Mouse (Mus musculus) embryonic facial prominence, embryonic 12.5 days (tissue): ENCODE measurements around the gene Terf2. TPM values are rescaled to one million over a fixed set of nuclear protein-coding genes. Genes with fewer than 3 reads are reported as not detected.

Experiments used
- ATAC-seq: fragments of 200-750 bp; cut with Nextera tagmentation; 2 replicates; pipeline ENCODE4 v1.8.0; 2017; ENCODE audit not compliant: insufficient number of reproducible peaks, insufficient read depth, low FRiP score, low TSS enrichment
- H3K27ac ChIP-seq: fragments of 300-500 bp; sonication (generic); 2 replicates; pipeline ENCODE4 v1.5.1; 2016; ENCODE audit warnings: mild to moderate bottlenecking
- H3K27me3 ChIP-seq: fragments of 300-500 bp; sonication (generic); 2 replicates; pipeline ENCODE4 v1.6.1; 2016; ENCODE audit warnings: mild to moderate bottlenecking, moderate library complexity
- H3K36me3 ChIP-seq: fragments of 300-500 bp; sonication (generic); 2 replicates; pipeline ENCODE4 v1.6.1; 2016; ENCODE audit warnings: mild to moderate bottlenecking
- H3K4me1 ChIP-seq: fragments of 300-500 bp; sonication (generic); 2 replicates; pipeline ENCODE4 v1.6.1; 2016
- H3K4me2 ChIP-seq: fragments of 300-500 bp; sonication (generic); replicated peaks from 2 replicates; pipeline ENCODE4 v1.6.1; 2016; ENCODE audit warnings: mild to moderate bottlenecking, moderate library complexity
- H3K4me3 ChIP-seq: fragments of 300-500 bp; sonication (generic); 2 replicates; pipeline ENCODE4 v1.5.1; 2016; ENCODE audit warnings: mild to moderate bottlenecking
- H3K9ac ChIP-seq: fragments of 300-500 bp; sonication (generic); 2 replicates; pipeline ENCODE4 v1.6.1; 2016; ENCODE audit warnings: mild to moderate bottlenecking, moderate library complexity
- H3K9me3 ChIP-seq: fragments of 300-500 bp; sonication (generic); 2 replicates; pipeline ENCODE4 v1.6.1; 2016; ENCODE audit warnings: mild to moderate bottlenecking, moderate library complexity
- WGBS: fragments of 180-500 bp; shearing (Covaris S2); methylation state at CpG from one replicate; pipeline ENCODE4 v1.1.7; 2016; 5-methylcytosine and 5-hydroxymethylcytosine counted together
- polyA plus RNA-seq: library from polyadenylated mRNA; unstranded; fragments of >200 nt; fragmentation: Nextera tagmentation; extraction: Ambion mirVana; gene quantifications from 2 replicates; pipeline ENCODE4 v1.2.1, GENCODE M21; 2016

Gene Terf2
- polyA plus RNA-seq, 1 experiment from 2014 or later: 22.4 TPM

GRCm38 (mm10) chr8:107129171-107130025, 33.1 kb upstream of the Terf2 start:
- 55% methylated on average over 8 of the region's 8 CpGs for WGBS
- no peak overlapping the region for H3K4me2 ChIP-seq
- no peaks in the 10 kb centered on the region for H3K36me3 ChIP-seq
- no peak overlapping the region for H3K9ac ChIP-seq
- H3K27me3 ChIP-seq: no peaks in the 10 kb centered on the region
- H3K9me3 ChIP-seq: no peaks in the 10 kb centered on the region
- H3K4me3 ChIP-seq: no peak overlapping the region
- H3K4me1 ChIP-seq: peaks cover 22% of the 10 kb centered on the region; the same call in 1 of the 2 replicates
- H3K27ac ChIP-seq: no peak overlapping the region
- ATAC-seq: no peak

GRCm38 (mm10) chr8:107124343-107124742, 28.0 kb upstream of the Terf2 start:
- H3K27me3 ChIP-seq: no peaks in the 10 kb centered on the region
- H3K4me3 ChIP-seq: no peak overlapping the region
- 77% methylated on average over 8 of the region's 8 CpGs for WGBS
- H3K9ac ChIP-seq: no peak overlapping the region
- no peaks in the 10 kb centered on the region for H3K9me3 ChIP-seq
- no peak for ATAC-seq
- H3K27ac ChIP-seq: no peak overlapping the region
- H3K36me3 ChIP-seq: no peaks in the 10 kb centered on the region
- H3K4me1 ChIP-seq: peaks cover 17% of the 10 kb centered on the region
- no peak overlapping the region for H3K4me2 ChIP-seq

DNA sequence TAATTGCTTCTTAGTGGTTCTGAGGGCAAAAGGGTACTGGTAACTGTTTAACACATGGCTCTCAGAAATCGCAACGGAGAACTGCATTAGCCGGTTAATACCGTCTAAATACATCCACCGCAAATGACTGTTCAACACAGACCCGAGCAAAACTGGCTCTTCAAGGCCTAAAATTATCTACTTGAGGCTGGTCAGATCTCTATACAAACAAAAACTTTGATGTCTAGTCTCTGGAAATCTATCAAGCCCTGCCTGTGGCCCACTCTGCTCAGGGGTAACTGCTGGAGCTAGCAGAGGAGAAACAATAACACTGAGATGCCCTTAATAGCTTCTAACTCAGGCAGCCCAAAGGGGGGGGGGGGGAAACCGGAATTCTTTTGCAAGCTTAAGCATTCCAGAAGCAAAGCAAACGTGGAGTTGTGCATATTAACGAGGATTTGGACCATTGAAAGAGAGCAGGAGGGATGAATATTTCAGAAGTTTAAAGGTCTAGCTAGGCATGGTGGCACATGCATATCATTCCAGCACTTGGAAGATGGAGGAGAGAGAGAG, 26.8 kb upstream of the Terf2 start:
- H3K9ac ChIP-seq: no peak overlapping the region
- H3K4me1 ChIP-seq: peaks cover 10% of the 10 kb centered on the region
- no peaks in the 10 kb centered on the region for H3K36me3 ChIP-seq
- H3K4me2 ChIP-seq: no peak overlapping the region
- 18% methylated on average over 9 of the region's 9 CpGs for WGBS
- no peak overlapping the region for H3K4me3 ChIP-seq
- no peaks in the 10 kb centered on the region for H3K9me3 ChIP-seq
- H3K27ac ChIP-seq: peak overlapping the region; percentile 46
- no peak for ATAC-seq
- no peaks in the 10 kb centered on the region for H3K27me3 ChIP-seq

GRCm38 (mm10) chr8:107121681-107122291, 25.4 kb upstream of the Terf2 start:
- Histone ChIP-seq H3K4me1 (peaks cover 10% of the 10 kb centered on the region), H3K9me3 (no peaks in the 10 kb centered on the region), H3K27me3 (no peaks in the 10 kb centered on the region), H3K4me2 (no peak overlapping the region), H3K4me3 (no peak overlapping the region), H3K9ac (no peak overlapping the region), H3K27ac (no peak overlapping the region), H3K36me3 (no peaks in the 10 kb centered on the region)
- no peak for ATAC-seq
- 88% methylated on average over 7 of the region's 7 CpGs for WGBS

DNA sequence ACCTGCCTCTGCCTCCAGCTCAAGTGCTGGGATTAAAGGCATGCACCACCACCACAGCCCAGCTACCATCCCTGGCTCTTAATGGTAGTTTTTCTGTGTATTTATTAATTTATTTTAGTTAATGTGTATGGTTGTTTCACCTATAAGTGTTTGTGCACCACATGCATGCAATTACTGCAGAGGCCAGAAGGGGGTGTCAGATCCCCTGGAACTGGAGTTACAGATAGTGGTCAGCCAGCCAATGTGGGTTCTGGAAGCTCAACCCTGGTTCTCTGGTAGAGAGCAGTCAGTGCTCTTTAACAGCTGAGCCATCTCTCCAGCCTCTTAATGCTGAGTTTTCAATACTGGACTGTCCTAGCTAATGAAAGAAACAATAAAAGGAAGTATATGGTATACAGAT, 24.5 kb upstream of the Terf2 start:
- Histone ChIP-seq H3K4me1 (peaks cover 10% of the 10 kb centered on the region), H3K9me3 (no peaks in the 10 kb centered on the region), H3K9ac (no peak overlapping the region), H3K4me3 (no peak overlapping the region), H3K36me3 (no peaks in the 10 kb centered on the region), H3K4me2 (no peak overlapping the region), H3K27me3 (no peaks in the 10 kb centered on the region), H3K27ac (no peak overlapping the region)
- ATAC-seq: no peak

GRCm38 (mm10) chr8:107119412-107119811, 23.1 kb upstream of the Terf2 start:
- H3K27ac ChIP-seq: peak overlapping the region; percentile 2; the same call in 1 of the 2 replicates
- no peak overlapping the region for H3K9ac ChIP-seq
- H3K27me3 ChIP-seq: no peaks in the 10 kb centered on the region
- no peaks in the 10 kb centered on the region for H3K36me3 ChIP-seq
- 63% methylated on average over 9 of the region's 9 CpGs for WGBS
- ATAC-seq: no peak
- H3K4me3 ChIP-seq: no peak overlapping the region
- H3K4me1 ChIP-seq: peaks cover 19% of the 10 kb centered on the region
- no peak overlapping the region for H3K4me2 ChIP-seq
- no peaks in the 10 kb centered on the region for H3K9me3 ChIP-seq

GRCm38 (mm10) chr8:107118803-107119233, 22.5 kb upstream of the Terf2 start:
- Histone ChIP-seq H3K4me2 (no peak overlapping the region), H3K4me3 (no peak overlapping the region), H3K27ac (peak overlapping the region; percentile 17; the same call in 1 of the 2 replicates), H3K9ac (no peak overlapping the region), H3K9me3 (no peaks in the 10 kb centered on the region), H3K27me3 (no peaks in the 10 kb centered on the region), H3K36me3 (no peaks in the 10 kb centered on the region), H3K4me1 (peaks cover 19% of the 10 kb centered on the region)
- ATAC-seq: no peak
- 52% methylated on average over 7 of the region's 7 CpGs for WGBS

DNA sequence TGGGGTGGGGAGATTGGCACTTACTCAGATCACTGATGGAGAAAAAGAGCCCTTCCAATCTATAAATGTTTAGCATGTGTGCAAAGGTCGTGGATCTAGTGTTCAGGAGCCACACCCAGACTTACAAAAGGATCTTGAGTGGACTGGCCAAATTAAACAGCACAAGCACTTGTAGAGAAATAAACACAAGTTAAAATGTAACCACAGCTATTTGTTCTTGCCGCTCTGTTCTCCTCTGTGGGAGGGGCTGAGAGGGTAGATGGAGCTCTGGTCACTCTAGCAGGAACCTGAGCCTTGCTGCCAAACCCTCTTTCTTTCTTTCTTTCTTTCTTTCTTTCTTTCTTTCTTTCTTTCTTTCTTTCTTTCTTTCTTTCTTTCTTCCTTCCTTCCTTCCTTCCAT, 20.7 kb upstream of the Terf2 start:
- H3K4me3 ChIP-seq: no peak overlapping the region
- no peaks in the 10 kb centered on the region for H3K27me3 ChIP-seq
- H3K4me1 ChIP-seq: peaks cover 15% of the 10 kb centered on the region
- no peaks in the 10 kb centered on the region for H3K36me3 ChIP-seq
- 26% methylated on average over 2 of the region's 2 CpGs for WGBS
- no peak overlapping the region for H3K9ac ChIP-seq
- no peak overlapping the region for H3K27ac ChIP-seq
- no peaks in the 10 kb centered on the region for H3K9me3 ChIP-seq
- no peak for ATAC-seq
- no peak overlapping the region for H3K4me2 ChIP-seq

DNA sequence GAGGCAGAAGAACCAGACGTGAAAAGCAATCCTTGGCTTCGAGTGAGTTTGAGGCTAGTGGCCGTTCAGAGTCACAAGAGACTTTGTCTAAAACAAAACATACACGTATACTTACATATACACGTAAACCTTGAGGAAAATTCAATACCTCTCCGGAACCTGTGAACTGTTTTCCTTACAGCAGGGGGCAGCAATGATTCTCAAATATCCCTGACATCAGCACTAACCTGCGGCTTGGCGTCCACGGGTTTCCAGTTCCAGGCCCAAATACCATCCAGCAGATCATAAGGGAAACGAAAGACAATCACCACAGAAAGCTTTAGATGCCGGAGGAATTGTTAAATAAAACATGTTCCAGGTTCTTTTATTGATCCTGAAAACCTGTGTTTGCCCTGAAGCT, 19.7 kb upstream of the Terf2 start:
- WGBS: 10% methylated on average over 11 of the region's 11 CpGs
- Histone ChIP-seq H3K4me3 (no peak overlapping the region), H3K9me3 (no peaks in the 10 kb centered on the region), H3K4me1 (peaks cover 15% of the 10 kb centered on the region), H3K9ac (no peak overlapping the region), H3K36me3 (no peaks in the 10 kb centered on the region), H3K4me2 (no peak overlapping the region), H3K27ac (no peak overlapping the region), H3K27me3 (no peaks in the 10 kb centered on the region)
- ATAC-seq: no peak

GRCm38 (mm10) chr8:107115008-107115320, 18.6 kb upstream of the Terf2 start:
- peak overlapping the region; percentile 14; the same call in 1 of the 2 replicates for H3K27ac ChIP-seq

DNA sequence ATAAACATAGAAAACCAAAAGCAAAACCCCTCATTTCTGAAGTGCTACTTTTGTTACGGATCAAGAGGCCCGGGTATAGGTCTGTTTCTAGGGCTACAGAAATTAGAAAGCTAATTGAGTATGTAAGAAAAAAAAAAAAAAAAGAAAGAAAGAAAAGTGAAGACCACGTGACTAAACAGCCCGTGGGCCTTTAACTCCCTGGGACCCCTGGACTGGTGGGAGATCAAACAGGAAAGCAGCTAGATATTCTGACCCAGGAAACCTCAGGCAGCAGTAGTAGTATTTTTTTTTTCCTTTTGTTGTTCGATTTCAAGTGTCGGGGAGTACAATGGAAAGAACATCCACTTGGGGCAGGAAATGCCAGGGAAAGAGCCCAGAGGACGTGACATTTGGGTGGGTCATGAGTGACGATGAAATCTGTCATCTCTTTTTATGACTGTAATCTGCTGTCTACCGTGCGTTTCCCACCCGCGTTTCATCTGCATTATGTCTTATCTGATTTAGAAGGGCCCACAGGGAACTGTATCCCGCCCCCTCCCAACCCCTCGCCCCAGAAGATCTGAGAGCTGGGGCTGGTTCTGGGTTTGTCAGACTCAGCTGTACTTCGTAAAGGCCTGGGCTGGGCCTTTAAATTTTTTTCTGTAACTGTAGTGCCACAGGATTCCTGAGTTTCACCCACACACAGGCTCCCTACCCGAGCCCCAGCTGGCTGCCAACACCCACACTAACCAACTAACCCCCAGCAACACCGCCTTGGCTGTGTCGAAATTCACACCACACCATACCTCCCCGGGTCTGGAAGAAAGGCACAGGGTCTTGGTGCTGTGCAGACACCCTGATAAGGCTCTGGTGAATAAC, 18.0 kb upstream of the Terf2 start:
- Histone ChIP-seq H3K4me3 (no peak overlapping the region), H3K27ac (peak overlapping the region; percentile 14; the same call in 1 of the 2 replicates), H3K4me2 (peak overlapping the region; percentile 7; the same call in 1 of the 2 replicates), H3K9me3 (no peaks in the 10 kb centered on the region), H3K9ac (no peak overlapping the region), H3K36me3 (no peaks in the 10 kb centered on the region), H3K27me3 (no peaks in the 10 kb centered on the region), H3K4me1 (peaks cover 15% of the 10 kb centered on the region)
- ATAC-seq: no peak
- 46% methylated on average over 19 of the region's 19 CpGs for WGBS

More at GRCm38 (mm10) chr8:107115008-107115320, 18.6 kb upstream of the Terf2 start:
- Histone ChIP-seq H3K36me3 (no peaks in the 10 kb centered on the region), H3K9me3 (no peaks in the 10 kb centered on the region), H3K4me1 (peaks cover 15% of the 10 kb centered on the region), H3K27me3 (no peaks in the 10 kb centered on the region), H3K4me3 (no peak overlapping the region), H3K9ac (no peak overlapping the region), H3K4me2 (peak overlapping the region; percentile 7; the same call in 1 of the 2 replicates)
- no peak for ATAC-seq
- WGBS: 57% methylated on average over 10 of the region's 10 CpGs
